Mouse (Mus musculus): Measurements from ENCODE around the gene Gm20662. TPM values are rescaled to one million over a fixed set of nuclear protein-coding genes. Genes with fewer than 3 reads are reported as not detected.

Gene Gm20662
- polyA plus RNA-seq, 2 experiments from 2014 or later, result not detected

- peak; percentile 90 for ATAC-seq
These were observed 20.5 kb upstream of the Gm20662 start, which contains the start of gene Uba7 for GRCm38 (mm10) chr9:107975399-107976386. TSS of gene Uba7 (plus strand) at chr9:107975505.

GRCm38 (mm10) chr9:107978815-107979214 lies 17.3 kb upstream of the Gm20662 start:
- no peak for ATAC-seq

GRCm38 (mm10) chr9:107981684-107982605 lies 14.2 kb upstream of the Gm20662 start:
- no peak for ATAC-seq

- ATAC-seq, result no peak
These were observed 13.3 kb upstream of the Gm20662 start, which contains the start of gene Gm20661 for GRCm38 (mm10) chr9:107982681-107983346. TSS of gene Gm20661 (plus strand) at chr9:107983058.

GRCm38 (mm10) chr9:107983421-107983890 lies 12.7 kb upstream of the Gm20662 start:
- no peak for ATAC-seq

- ATAC-seq, result no peak
These were observed 11.9 kb upstream of the Gm20662 start for GRCm38 (mm10) chr9:107984052-107984753.

- ATAC-seq, result no peak
These were observed 11.4 kb upstream of the Gm20662 start for GRCm38 (mm10) chr9:107984754-107985055.

- peak; percentile 77 for ATAC-seq
These were observed 10.7 kb upstream of the Gm20662 start, which contains the start of gene Inka1 for GRCm38 (mm10) chr9:107985131-107986119. TSS of gene Inka1 (minus strand) at chr9:107985879.

- peak; percentile 32 for ATAC-seq
These were observed 9.8 kb upstream of the Gm20662 start for GRCm38 (mm10) chr9:107986376-107986775.

GRCm38 (mm10) chr9:107987950-107988349 lies 8.2 kb upstream of the Gm20662 start:
- no peak for ATAC-seq

GRCm38 (mm10) chr9:107992197-107992596 lies 4.0 kb upstream of the Gm20662 start, which contains the start of gene Cdhr4:
TSS of gene Cdhr4 (plus strand) at chr9:107992497.
- ATAC-seq, result no peak

GRCm38 (mm10) chr9:107993013-107993412 lies 3.1 kb upstream of the Gm20662 start:
- no peak for ATAC-seq

- ATAC-seq, result no peak
These were observed 1.7 kb upstream of the Gm20662 start for GRCm38 (mm10) chr9:107994464-107994863.

- ATAC-seq, result no peak
These were observed 636 bp upstream of the Gm20662 start for GRCm38 (mm10) chr9:107995513-107995912.

GRCm38 (mm10) chr9:108001922-108002770 lies 6.0 kb downstream of the Gm20662 start, which contains the start of gene Ip6k1:
TSS of gene Ip6k1 (plus strand) at chr9:108002501.
- ATAC-seq, result peak; percentile 99

GRCm38 (mm10) chr9:108002778-108003530 lies 6.8 kb downstream of the Gm20662 start:
- ATAC-seq, result peak; percentile 15

GRCm38 (mm10) chr9:108003531-108003890 lies 7.4 kb downstream of the Gm20662 start:
- no peak for ATAC-seq

GRCm38 (mm10) chr9:108008041-108008440 lies 11.9 kb downstream of the Gm20662 start:
- ATAC-seq, result no peak

Data from activated CD4-positive, CD25-positive, alpha-beta regulatory T cell, adult 4 months (primary cell).